Mouse (Mus musculus) 3134 (cell line): ENCODE data around the gene Pold4.
"Not testable (repeated sequence)": the region's sequence is repeated elsewhere in the genome, so short reads cannot be mapped to it uniquely, and the experiment has no call there.

Source experiments
- DNase-seq: peaks from one replicate; pipeline ENCODE4 v3.0.0-alpha.2; 2011; ENCODE audit warnings: low spot score; ENCODE audit not compliant: insufficient read length; ENCODE audit errors: extremely low read depth

The Pold4 gene

GRCm38 (mm10) chr19:4227894-4228678 is 3.6 kb upstream of the Pold4 start:
- peak; percentile 51 for DNase-seq

- no peak for DNase-seq
These were observed 2.8 kb upstream of the Pold4 start for GRCm38 (mm10) chr19:4228891-4229290.

- peak; percentile 66 for DNase-seq
These were observed 2.1 kb upstream of the Pold4 start for GRCm38 (mm10) chr19:4229451-4230076.

- peak; percentile 59 for DNase-seq
These were observed 1.3 kb upstream of the Pold4 start for GRCm38 (mm10) chr19:4230415-4230814.

- DNase-seq = no peak
These were observed 480 bp downstream of the Pold4 start for GRCm38 (mm10) chr19:4232186-4232572.

- DNase-seq = no peak
These were observed 952 bp downstream of the Pold4 start for GRCm38 (mm10) chr19:4232651-4233050.

- DNase-seq = no peak
These were observed 2.8 kb downstream of the Pold4 start for GRCm38 (mm10) chr19:4234548-4234947.

GRCm38 (mm10) chr19:4240247-4240668 is 8.6 kb downstream of the Pold4 start:
- no peak for DNase-seq

GRCm38 (mm10) chr19:4242416-4242815 is 10.7 kb downstream of the Pold4 start:
- DNase-seq = no peak

- DNase-seq = peak; percentile 67
These were observed 13.1 kb downstream of the Pold4 start for GRCm38 (mm10) chr19:4244775-4245174.

GRCm38 (mm10) chr19:4247010-4247409 is 15.3 kb downstream of the Pold4 start:
- no peak for DNase-seq

- DNase-seq = not testable (repeated sequence)
These were observed 17.0 kb downstream of the Pold4 start for GRCm38 (mm10) chr19:4248683-4249082.

- DNase-seq = no peak
These were observed 22.5 kb downstream of the Pold4 start for GRCm38 (mm10) chr19:4254230-4254629.

- DNase-seq = no peak
These were observed 24.0 kb downstream of the Pold4 start for GRCm38 (mm10) chr19:4255583-4256162.

- peak; percentile 80 for DNase-seq
These were observed 25.7 kb downstream of the Pold4 start for GRCm38 (mm10) chr19:4257216-4257896.

GRCm38 (mm10) chr19:4257897-4258252 is 26.2 kb downstream of the Pold4 start:
- no peak for DNase-seq

- no peak for DNase-seq
These were observed 29.5 kb downstream of the Pold4 start for GRCm38 (mm10) chr19:4261038-4261698.

GRCm38 (mm10) chr19:4262756-4263155 is 31.1 kb downstream of the Pold4 start:
- DNase-seq = no peak

- no peak for DNase-seq
These were observed 32.0 kb downstream of the Pold4 start for GRCm38 (mm10) chr19:4263702-4264101.

GRCm38 (mm10) chr19:4264171-4264780 is 32.6 kb downstream of the Pold4 start:
- DNase-seq = no peak
